Mouse (Mus musculus): ENCODE data around the gene Tbx2.

DNA sequence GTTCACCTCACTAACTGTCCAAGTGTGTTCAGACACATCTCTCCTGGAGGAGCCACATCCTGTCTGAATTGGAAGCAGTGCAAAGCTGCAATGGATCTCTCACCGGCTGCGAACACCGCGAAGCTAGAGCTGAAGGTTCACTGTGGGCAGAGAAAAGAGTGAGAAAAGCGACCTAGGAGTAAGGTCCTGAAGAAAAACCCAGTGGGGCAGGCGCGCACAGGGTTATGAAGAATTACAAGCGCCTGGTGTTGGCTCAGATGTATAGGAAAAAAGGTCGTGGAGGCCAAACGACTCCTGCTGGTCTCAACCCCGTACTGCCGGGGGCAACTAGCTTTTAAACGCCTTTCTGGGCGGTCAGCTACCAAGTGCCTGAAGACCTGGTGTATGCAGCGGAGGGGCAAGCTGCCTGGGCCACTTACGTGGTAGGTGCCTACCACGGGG is 1.4 kb upstream of the Tbx2 start:
- TF ChIP-seq POLR2A (IDR thresholded peaks at IDR 0.05; ENCODE audit: insufficient read depth, low read length): no peak
- no peak for TF ChIP-seq EP300 (IDR thresholded peaks at IDR 0.05; ENCODE audit: insufficient read depth, low read depth, low read length)
